Mouse (Mus musculus) B cell, adult 67 days (primary cell): ENCODE measurements around the gene Gm14408. TPM values are rescaled to one million over a fixed set of nuclear protein-coding genes. Genes with fewer than 3 reads are reported as not detected.

Source experiments
- total RNA-seq, 2 experiments: library from RNA; stranded (reverse); gene quantifications; 4 replicates each; pipeline ENCODE4 v1.2.4; 2023

The Gm14408 gene
- total RNA-seq, result not detected

GRCm38 (mm10) chr2:176830840-176831239, at the start of gene Gm14408:
Gm14408 (plus strand) TSS chr2:176831140.

GRCm38 (mm10) chr2:176798312-176798711, 32.6 kb upstream of the Gm14408 start, which contains the start of gene Gm14295:
Gm14295 (plus strand) TSS chr2:176798612.

Other genes starting within 250 kb of the Gm14408 start
- 1 to 10 TPM; 2.3 to 2.5 TPM for gene Gm14308, start 194.8 kb upstream of the Gm14408 start, total RNA-seq
- gene Zfp973, start 160.6 kb upstream of the Gm14408 start, total RNA-seq, result 1 to 10 TPM; 4.2 to 7.2 TPM
- 1 to 10 TPM; 1.8 to 5.5 TPM for gene Gm14305, start 122.8 kb upstream of the Gm14408 start, total RNA-seq
- gene Gm14295, start 32.5 kb upstream of the Gm14408 start, total RNA-seq, result 1 to 10 TPM; 2.6 to 5.9 TPM
- 1 to 10 TPM in 1 of 2 experiments, under 1 TPM in 1; 0.56 to 1.6 TPM for gene Gm14296, start 96.7 kb downstream of the Gm14408 start, total RNA-seq
- 1 to 10 TPM; 2.4 to 7.1 TPM for gene Gm14419, start 169.8 kb downstream of the Gm14408 start, total RNA-seq
- gene Gm14401, start 243.2 kb downstream of the Gm14408 start, total RNA-seq, result not detected